ENCODE assay signal across 26 mouse cellular contexts in genomic region chr19:6023059-6023458, GRCm38 (mm10). TPM values are rescaled to one million over a fixed set of nuclear protein-coding genes. Genes with fewer than 3 reads are reported as not detected.
DNase-seq lines count a peak whose midpoint lies in the region; ATAC-seq and TF ChIP-seq lines count a peak whose summit lies in the region.
"Had no signal": no experiment of that assay in that cellular context is flagged by ENCODE, and none has a peak within 500 bp of the region (broad histone marks: within the 10 kb centered on the region; RNA-seq: fewer than 3 reads in every experiment).

No protein-coding gene starts in this region.

- H3K27ac ChIP-seq in lung, embryonic 15.5 days, result peak overlapping the region; percentile 53; the same call in 1 of the 2 replicates
- H3K27ac ChIP-seq in lung, postnatal 0 days (ENCODE audit: low read length), result no peak overlapping the region
- no peak overlapping the region for H3K27ac ChIP-seq in forebrain, embryonic 11.5 days (ENCODE audit: low read depth, low read length)
- H3K27ac ChIP-seq: embryonic facial prominence, embryonic 10.5 days; embryonic facial prominence, embryonic 12.5 days; forebrain, embryonic 12.5 days had no signal

- WGBS in lung, embryonic 15.5 days, result 40% methylated on average over 8 of the region's 8 CpGs
- WGBS in lung, postnatal 0 days, result 37% methylated on average over 8 of the region's 8 CpGs
- WGBS in lung, adult 2 months, result 53% methylated on average over 8 of the region's 8 CpGs
- WGBS in forebrain, embryonic 11.5 days, result 71% methylated on average over 8 of the region's 8 CpGs

- ATAC-seq in lung, embryonic 15.5 days (ENCODE audit: borderline replicate concordance, extremely low read depth, low FRiP score, low TSS enrichment), result 0 out of 2 replicates have a peak, but pooled peaks have one; percentile 28
- peak; percentile 78 for ATAC-seq in lung, postnatal 0 days
- ATAC-seq in forebrain, embryonic 11.5 days (replicated peaks; ENCODE audit: low FRiP score), result no peak
- ATAC-seq: activated CD4-positive, CD25-positive, alpha-beta regulatory T cell, adult 4 months; forebrain, embryonic 14.5 days; forebrain, embryonic 16.5 days; Patski had no signal

- DNase-seq in lung, postnatal 10 days, result no peak
- DNase-seq in lung, postnatal 0 days (ENCODE audit: low spot score), result peak; percentile 42
- no peak for DNase-seq in lung, adult 2 months
- DNase-seq in lung, postnatal 36 days, result peak; percentile 30
- DNase-seq in kidney, adult 9 months, result no peak
- no peak for DNase-seq in forebrain, embryonic 11.5 days (ENCODE audit: low spot score)
- DNase-seq: adrenal gland, adult 8-10 months; adrenal gland, postnatal 14 days; adrenal gland, postnatal 36 days; cerebellum, adult 11-12 months; cerebellum, adult 2 months; cerebellum, adult 9-10 months; cerebellum, postnatal 10 days; cerebellum, postnatal 25 days had no signal

- H3K27me3 ChIP-seq in lung, embryonic 15.5 days, result no peaks in the 10 kb centered on the region
- no peaks in the 10 kb centered on the region for H3K27me3 ChIP-seq in lung, postnatal 0 days (replicated peaks; ENCODE audit: insufficient read depth, low read length)
- no peaks in the 10 kb centered on the region for H3K27me3 ChIP-seq in forebrain, embryonic 11.5 days (ENCODE audit: control insufficient read depth, insufficient read depth, low read length)
- H3K27me3 ChIP-seq: forebrain, embryonic 12.5 days had no signal

- no peak for TF ChIP-seq EP300 in lung, postnatal 0 days (IDR thresholded peaks at IDR 0.05)

- H3K4me1 ChIP-seq in lung, embryonic 15.5 days, result peaks cover 19% of the 10 kb centered on the region
- no peaks in the 10 kb centered on the region for H3K4me1 ChIP-seq in lung, postnatal 0 days (ENCODE audit: insufficient read depth, low read depth, low read length)
- no peaks in the 10 kb centered on the region for H3K4me1 ChIP-seq in lung, adult 2 months (ENCODE audit: control insufficient read depth, insufficient read depth, low read length)
- H3K4me1 ChIP-seq in forebrain, embryonic 11.5 days (replicated peaks; ENCODE audit: control insufficient read depth, insufficient read depth, low read length), result no peaks in the 10 kb centered on the region
- H3K4me1 ChIP-seq: embryonic facial prominence, embryonic 12.5 days; forebrain, embryonic 12.5 days had no signal

- no peaks in the 10 kb centered on the region for H3K9me3 ChIP-seq in lung, embryonic 15.5 days
- H3K9me3 ChIP-seq in lung, postnatal 0 days (ENCODE audit: low read length), result no peaks in the 10 kb centered on the region
- H3K9me3 ChIP-seq in forebrain, embryonic 11.5 days (ENCODE audit: control insufficient read depth, low read length), result no peaks in the 10 kb centered on the region
- H3K9me3 ChIP-seq: embryonic facial prominence, embryonic 10.5 days; embryonic facial prominence, embryonic 12.5 days; forebrain, embryonic 12.5 days; G1E had no signal

- no peak overlapping the region for H3K4me3 ChIP-seq in lung, embryonic 15.5 days
- no peak overlapping the region for H3K4me3 ChIP-seq in lung, postnatal 0 days (ENCODE audit: low read depth, low read length)
- H3K4me3 ChIP-seq in lung, adult 2 months (replicated peaks; ENCODE audit: extremely low read depth, low read depth, low read length), result no peak overlapping the region
- no peak overlapping the region for H3K4me3 ChIP-seq in forebrain, embryonic 11.5 days (ENCODE audit: low read depth, low read length)
- H3K4me3 ChIP-seq: embryonic facial prominence, embryonic 10.5 days; embryonic facial prominence, embryonic 12.5 days; forebrain, embryonic 12.5 days had no signal

- no peak overlapping the region for H3K9ac ChIP-seq in lung, embryonic 15.5 days
- no peak overlapping the region for H3K9ac ChIP-seq in lung, postnatal 0 days (replicated peaks; ENCODE audit: low read depth)
- no peak overlapping the region for H3K9ac ChIP-seq in forebrain, embryonic 11.5 days (ENCODE audit: low read length)
- H3K9ac ChIP-seq: embryonic facial prominence, embryonic 12.5 days; forebrain, embryonic 12.5 days had no signal

- peak overlapping the region; percentile 0; the same call in 1 of the 2 replicates for H3K4me2 ChIP-seq in lung, embryonic 15.5 days
- no peak overlapping the region for H3K4me2 ChIP-seq in lung, postnatal 0 days (replicated peaks; ENCODE audit: low read depth, low read length)
- H3K4me2 ChIP-seq in forebrain, embryonic 11.5 days (ENCODE audit: low read depth, low read length, severe bottlenecking), result no peak overlapping the region
- H3K4me2 ChIP-seq: embryonic facial prominence, embryonic 12.5 days; forebrain, embryonic 12.5 days had no signal

- peak; percentile 28 for TF ChIP-seq CTCF in lung, postnatal 0 days (IDR thresholded peaks at IDR 0.05)
- TF ChIP-seq CTCF in lung, adult 2 months (IDR thresholded peaks at IDR 0.05; ENCODE audit: insufficient read depth, low read length), result no peak

- no peak for TF ChIP-seq POLR2A in lung, adult 2 months (IDR thresholded peaks at IDR 0.05; ENCODE audit: borderline replicate concordance, extremely low read depth, low read depth, low read length)

- H3K36me3 ChIP-seq in lung, embryonic 15.5 days, result no peaks in the 10 kb centered on the region
- H3K36me3 ChIP-seq in lung, postnatal 0 days (ENCODE audit: insufficient read depth, low read length), result no peaks in the 10 kb centered on the region
- H3K36me3 ChIP-seq in forebrain, embryonic 11.5 days (ENCODE audit: control insufficient read depth, insufficient read depth, low read length), result no peaks in the 10 kb centered on the region
- H3K36me3 ChIP-seq: embryonic facial prominence, embryonic 10.5 days; embryonic facial prominence, embryonic 12.5 days; forebrain, embryonic 12.5 days had no signal

RNA-seq across cellular contexts. Expression of gene Capn1, which starts 7.4 kb away (rescaled TPM):
- 8.8 and 11.6 TPM in 2 replicates for polyA plus RNA-seq in lung, embryonic 15.5 days (2015; fragmentation: Nextera tagmentation; extraction: Ambion mirVana)
- 11.9 and 14.3 TPM in 2 replicates for polyA plus RNA-seq in lung, postnatal 0 days (2015; fragmentation: Nextera tagmentation; extraction: Ambion mirVana)
- 55.6 and 68.9 TPM in 2 replicates for polyA plus RNA-seq in lung, adult 2 months (2012; rRNA removed)
- polyA plus RNA-seq in forebrain, embryonic 11.5 days (2014; fragmentation: Nextera tagmentation; extraction: Ambion mirVana), result 3.9 and 5.3 TPM in 2 replicates

RNA-seq across cellular contexts. Expression of gene Syvn1, which starts 23.3 kb away (rescaled TPM):
- polyA plus RNA-seq in lung, embryonic 15.5 days (2015; fragmentation: Nextera tagmentation; extraction: Ambion mirVana), result 24.3 and 25.8 TPM in 2 replicates
- polyA plus RNA-seq in lung, postnatal 0 days (2015; fragmentation: Nextera tagmentation; extraction: Ambion mirVana), result 16.3 and 18.7 TPM in 2 replicates
- polyA plus RNA-seq in lung, adult 2 months (2012; rRNA removed), result 41.1 and 47.1 TPM in 2 replicates
- polyA plus RNA-seq in forebrain, embryonic 11.5 days (2014; fragmentation: Nextera tagmentation; extraction: Ambion mirVana), result 29.1 and 35.8 TPM in 2 replicates

RNA-seq across cellular contexts. Expression of gene Mrpl49, which starts 34.5 kb away (rescaled TPM):
- 75.8 and 76.2 TPM in 2 replicates for polyA plus RNA-seq in lung, embryonic 15.5 days (2015; fragmentation: Nextera tagmentation; extraction: Ambion mirVana)
- 36.7 and 37.6 TPM in 2 replicates for polyA plus RNA-seq in lung, postnatal 0 days (2015; fragmentation: Nextera tagmentation; extraction: Ambion mirVana)
- 10.8 and 13.7 TPM in 2 replicates for polyA plus RNA-seq in lung, adult 2 months (2012; rRNA removed)
- 86.8 and 89.2 TPM in 2 replicates for polyA plus RNA-seq in forebrain, embryonic 11.5 days (2014; fragmentation: Nextera tagmentation; extraction: Ambion mirVana)

RNA-seq across cellular contexts. Expression of gene Fau, which starts 34.6 kb away (rescaled TPM):
- polyA plus RNA-seq in lung, embryonic 15.5 days (2015; fragmentation: Nextera tagmentation; extraction: Ambion mirVana), result 709 and 773 TPM in 2 replicates
- 784 and 827 TPM in 2 replicates for polyA plus RNA-seq in lung, postnatal 0 days (2015; fragmentation: Nextera tagmentation; extraction: Ambion mirVana)
- 896 and 1,315 TPM in 2 replicates for polyA plus RNA-seq in lung, adult 2 months (2012; rRNA removed)
- 729 and 755 TPM in 2 replicates for polyA plus RNA-seq in forebrain, embryonic 11.5 days (2014; fragmentation: Nextera tagmentation; extraction: Ambion mirVana)

RNA-seq across cellular contexts. Expression of gene Slc22a20, which starts 37.1 kb away (rescaled TPM):
- not detected in 2 replicates for polyA plus RNA-seq in lung, embryonic 15.5 days (2015; fragmentation: Nextera tagmentation; extraction: Ambion mirVana)
- polyA plus RNA-seq in lung, postnatal 0 days (2015; fragmentation: Nextera tagmentation; extraction: Ambion mirVana), result not detected in 2 replicates
- polyA plus RNA-seq in lung, adult 2 months (2012; rRNA removed), result not detected in 2 replicates
- polyA plus RNA-seq in forebrain, embryonic 11.5 days (2014; fragmentation: Nextera tagmentation; extraction: Ambion mirVana), result not detected in 2 replicates
- polyA plus RNA-seq: activated CD4-positive, CD25-positive, alpha-beta regulatory T cell, adult 4 months; C2C12; cerebellum, adult 2 months; cortical plate, adult 2 months; embryonic facial prominence, embryonic 10.5 days; embryonic facial prominence, embryonic 12.5 days; embryonic facial prominence, embryonic 14.5 days; forebrain, embryonic 12.5 days; forebrain, embryonic 14.5 days; forebrain, embryonic 16.5 days; G1E; Patski had no signal

Comparison
In these comparisons a context has a peak if more than half of its experiments do, and no peak if none do; other contexts are left out.
1. DNase-seq: peak in lung, postnatal 0 days (single experiment) and lung, postnatal 36 days (single experiment); none in lung, postnatal 10 days (single experiment), lung, adult 2 months (single experiment), kidney, adult 9 months (single experiment) and forebrain, embryonic 11.5 days (single experiment).